Mouse (Mus musculus) MN1 (cell line): ENCODE measurements around the gene Gm48552.

Experiments used
- DNase-seq: peaks from one replicate; pipeline ENCODE4 v3.0.0-alpha.2; 2016; ENCODE audit warnings: low spot score

Gene Gm48552

DNA sequence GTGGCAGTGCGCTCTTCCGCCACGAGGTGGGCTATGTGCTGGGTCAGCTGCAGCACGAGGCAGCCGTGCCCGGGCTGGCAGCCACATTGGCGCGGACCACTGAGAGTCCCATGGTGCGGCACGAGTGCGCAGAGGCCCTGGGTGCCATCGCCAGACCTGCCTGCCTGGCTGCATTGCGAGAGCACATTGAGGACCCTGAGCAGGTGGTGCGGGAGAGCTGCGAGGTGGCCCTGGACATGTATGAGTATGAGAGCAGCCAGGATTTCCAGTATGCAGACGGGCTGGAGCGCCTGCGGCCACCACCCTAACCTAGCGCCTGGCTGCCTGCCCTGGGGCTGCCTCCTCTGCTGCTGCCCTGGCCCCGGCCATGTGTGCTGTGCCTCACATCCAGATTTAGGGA, 1.1 kb upstream of the Gm48552 start:
- DNase-seq = no peak

GRCm38 (mm10) chr10:81389373-81389772, 568 bp downstream of the Gm48552 start:
- DNase-seq = peak; percentile 72

- peak; percentile 71 for DNase-seq
Measured at GRCm38 (mm10) chr10:81389801-81390677, 1.2 kb downstream of the Gm48552 start.

DNA sequence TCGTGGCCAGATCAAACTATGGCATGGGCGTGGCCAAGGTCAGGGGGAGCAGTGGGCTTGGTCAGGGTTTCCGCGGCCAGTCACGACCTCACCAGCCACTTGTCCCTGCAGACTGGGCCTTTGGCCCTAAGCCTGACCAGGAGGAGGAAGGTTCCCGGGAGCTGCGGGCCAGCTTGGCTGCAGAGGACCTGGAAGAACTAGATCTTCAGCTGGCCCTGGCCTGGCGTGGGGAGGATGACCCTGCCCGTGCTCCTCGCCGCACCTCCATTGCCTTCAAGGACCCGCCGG, 1.8 kb downstream of the Gm48552 start:
- no peak for DNase-seq

- DNase-seq = no peak
Measured at GRCm38 (mm10) chr10:81392270-81392669, 3.5 kb downstream of the Gm48552 start.

- DNase-seq = no peak
Measured at GRCm38 (mm10) chr10:81392781-81393185, 4.0 kb downstream of the Gm48552 start, which contains the start of gene Smim24. Gene Smim24 (plus strand): TSS chr10:81393051.

- DNase-seq = no peak
Measured at GRCm38 (mm10) chr10:81393456-81394063, 4.8 kb downstream of the Gm48552 start.

- DNase-seq = peak; percentile 80
Measured at GRCm38 (mm10) chr10:81395127-81395526, 6.3 kb downstream of the Gm48552 start.

GRCm38 (mm10) chr10:81395865-81396264, 7.1 kb downstream of the Gm48552 start:
- no peak for DNase-seq

DNA sequence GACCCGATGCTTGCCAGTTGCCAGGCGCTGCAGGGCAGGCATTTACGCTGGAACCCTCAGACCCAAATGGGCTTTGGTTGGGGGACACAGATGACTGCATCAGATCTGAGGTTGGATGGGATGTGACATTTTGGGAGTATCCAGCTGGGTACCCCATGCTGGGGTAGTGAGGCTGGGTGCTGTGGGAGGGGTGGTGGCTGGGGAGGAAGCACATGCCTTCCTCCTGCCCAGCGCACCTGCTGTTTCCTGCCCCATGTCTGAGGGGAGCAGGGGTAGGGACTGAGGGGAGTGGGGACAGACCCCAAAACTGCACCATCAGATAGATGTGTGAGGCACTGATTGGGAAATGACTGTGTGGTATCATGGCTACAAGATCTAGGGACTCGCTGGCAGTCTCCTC, 7.9 kb downstream of the Gm48552 start:
- DNase-seq = no peak

GRCm38 (mm10) chr10:81399296-81399695, 10.5 kb downstream of the Gm48552 start:
- no peak for DNase-seq

DNA sequence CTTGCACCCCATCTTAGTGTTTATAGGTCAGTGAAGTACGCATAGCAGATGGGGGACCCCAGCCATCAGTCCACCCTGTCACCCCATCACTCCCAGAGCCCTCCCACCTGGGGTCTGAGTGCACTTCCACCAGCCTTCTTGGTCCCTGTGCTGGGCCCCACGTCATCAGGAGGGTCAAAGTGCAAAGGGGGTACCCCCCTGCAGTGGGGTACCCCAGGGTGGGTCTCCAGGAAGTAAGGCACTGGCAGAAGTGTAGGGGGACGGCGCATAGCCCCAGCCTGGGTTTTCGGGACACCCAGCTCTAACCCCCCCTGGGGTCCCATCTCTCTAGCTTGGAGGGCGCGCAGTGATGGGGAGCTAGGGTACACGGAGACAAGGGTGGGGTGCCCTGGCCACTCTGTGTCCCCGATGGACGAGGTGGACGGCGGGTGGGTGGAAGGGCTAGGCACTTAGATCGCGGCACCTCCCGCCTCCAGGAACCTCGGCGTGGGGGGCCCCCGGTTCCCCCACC, 11.0 kb downstream of the Gm48552 start:
- no peak for DNase-seq

- DNase-seq = no peak
Measured at GRCm38 (mm10) chr10:81400371-81401204, 11.8 kb downstream of the Gm48552 start.

GRCm38 (mm10) chr10:81401205-81401520, 12.4 kb downstream of the Gm48552 start:
- no peak for DNase-seq

DNA sequence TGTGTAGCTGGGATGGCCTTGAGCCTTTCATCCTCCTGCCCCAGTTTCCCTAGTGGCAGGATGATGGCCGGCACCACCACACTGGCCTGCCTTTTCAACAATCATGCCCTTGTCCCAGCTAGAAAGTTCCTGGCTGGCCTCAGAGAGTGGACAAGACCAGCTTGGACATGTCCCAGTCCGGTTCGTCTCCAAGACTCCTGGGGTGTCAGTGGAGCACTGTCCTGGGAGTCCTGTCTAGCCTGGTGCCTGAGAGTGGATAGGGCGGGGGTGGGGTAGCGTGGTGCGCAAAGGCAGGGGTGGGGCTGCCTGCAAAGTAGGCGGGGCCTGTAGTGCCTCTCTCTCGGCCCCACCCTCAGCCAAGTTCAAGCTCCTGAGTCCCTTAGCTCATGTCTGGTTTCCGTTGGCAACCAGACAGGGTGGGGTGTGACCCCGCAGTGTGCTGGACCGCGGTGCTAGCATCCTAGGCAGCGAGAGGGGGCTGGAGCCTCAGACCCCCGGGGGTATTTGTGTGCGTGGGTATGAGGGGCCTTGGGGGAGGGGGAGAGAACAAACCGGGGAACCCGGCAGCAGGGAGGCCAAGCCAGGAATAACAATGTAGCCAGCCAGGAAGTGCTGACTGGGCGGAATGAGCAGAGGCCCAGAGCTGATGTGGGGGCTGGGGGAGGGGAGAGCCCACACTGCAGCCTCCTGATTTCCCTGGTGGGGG, 12.9 kb downstream of the Gm48552 start:
- DNase-seq = peak; percentile 50

- DNase-seq = no peak
Measured at GRCm38 (mm10) chr10:81402227-81402765, 13.5 kb downstream of the Gm48552 start.

DNA sequence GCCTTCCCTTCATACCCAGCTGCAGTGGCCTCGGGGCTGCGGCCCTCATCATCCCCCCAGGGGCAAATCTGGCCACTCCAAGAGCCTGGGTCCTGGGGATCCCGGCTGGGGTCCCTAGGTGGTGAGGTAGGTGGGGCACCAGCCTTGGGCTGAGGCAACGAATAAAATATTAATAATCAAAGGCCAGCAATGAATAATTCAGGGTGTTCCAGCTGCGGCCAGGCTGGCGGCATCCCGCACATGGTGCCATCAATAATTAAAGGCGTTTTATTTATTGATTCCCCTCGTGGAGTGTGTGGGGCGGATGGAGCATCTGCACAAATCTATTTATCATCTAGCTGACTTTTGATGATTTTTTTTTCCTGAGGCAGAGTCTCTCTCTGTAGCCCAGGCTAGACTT, 14.7 kb downstream of the Gm48552 start:
- no peak for DNase-seq

DNA sequence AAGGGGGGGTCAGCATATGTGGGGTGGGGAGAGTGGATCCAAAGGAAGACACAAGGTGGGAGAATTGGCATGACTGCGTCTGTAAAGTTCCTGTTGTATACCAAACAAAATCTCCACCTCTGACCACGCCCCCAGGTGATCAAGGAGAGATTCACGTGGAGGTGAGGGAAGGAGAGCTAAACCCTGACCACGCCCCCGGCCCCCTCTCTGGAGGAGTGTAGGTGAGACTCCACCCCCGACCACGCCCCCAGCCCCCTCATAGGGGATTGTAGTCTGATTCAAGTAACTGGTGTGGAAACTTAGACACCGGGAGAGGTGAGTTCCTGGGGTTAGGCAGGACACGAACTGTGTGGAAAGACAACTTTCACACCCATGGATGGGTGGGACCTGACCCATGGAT, 15.3 kb downstream of the Gm48552 start:
- no peak for DNase-seq

GRCm38 (mm10) chr10:81404720-81405119, 15.9 kb downstream of the Gm48552 start:
- DNase-seq = no peak

DNA sequence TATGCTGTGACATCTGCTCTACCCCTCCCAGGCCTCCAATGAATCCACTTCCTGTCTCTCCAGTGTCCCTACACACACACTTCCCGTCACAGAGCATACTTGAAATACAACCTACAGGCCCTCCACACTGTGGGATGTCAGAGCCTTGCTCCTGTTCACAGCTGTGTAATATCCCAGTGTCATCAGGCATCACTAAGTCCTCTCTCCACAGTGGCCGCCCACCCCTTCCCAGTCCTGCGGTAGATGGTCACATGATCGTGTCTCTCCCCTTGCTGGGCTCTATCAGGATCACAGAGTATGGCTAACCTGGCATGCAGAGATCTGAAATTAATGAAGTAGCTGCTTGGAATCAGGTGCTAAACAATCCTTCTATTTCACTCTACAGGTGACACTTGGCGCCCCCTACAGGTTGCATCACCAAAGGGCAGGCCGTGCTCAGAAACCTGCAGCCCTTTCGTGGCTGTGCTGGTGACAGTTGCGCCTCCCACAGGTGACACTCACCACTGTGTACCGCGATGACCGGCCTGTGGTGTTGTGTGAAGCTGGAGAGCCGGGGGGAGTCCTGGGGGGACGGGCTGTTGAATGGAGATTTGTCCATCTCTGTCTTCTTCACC, 16.9 kb downstream of the Gm48552 start:
- peak; percentile 73 for DNase-seq
